Mouse (Mus musculus): ENCODE results near the gene Adam11. TPM values are rescaled to one million over a fixed set of nuclear protein-coding genes. Genes with fewer than 3 reads are reported as not detected.

Adam11 gene
- polyA plus RNA-seq, 1 experiment from 2014 or later = 16.1 TPM

DNA sequence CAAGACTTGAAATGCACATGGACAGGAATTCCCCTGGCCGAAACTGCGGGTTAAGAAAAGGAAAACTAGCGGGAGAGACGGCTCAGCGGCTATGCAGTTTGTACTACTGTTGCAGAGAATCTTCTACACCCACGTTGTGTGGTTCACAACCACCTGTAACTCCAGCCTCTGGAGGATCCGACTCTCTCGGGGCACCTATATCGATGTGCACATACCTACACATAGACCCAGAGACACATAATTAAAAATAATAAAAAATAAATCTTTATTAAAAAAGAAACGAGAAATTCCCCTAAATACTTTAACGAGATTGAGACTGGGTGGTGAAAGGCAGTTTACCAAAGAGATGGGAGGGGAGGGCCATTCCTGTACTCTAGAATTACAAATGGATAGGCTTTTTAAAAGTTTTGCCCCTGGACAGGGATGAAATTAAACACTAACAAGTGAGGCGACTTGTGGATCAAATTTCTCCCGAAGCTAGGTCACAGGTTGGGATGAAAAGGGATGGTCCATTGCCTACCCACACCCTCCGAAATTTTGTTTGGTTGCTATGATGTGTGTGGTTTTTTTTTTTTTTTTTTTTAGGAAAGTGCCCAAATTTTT lies 58.6 kb downstream of the Adam11 start:
- peak overlapping the region; percentile 92 for H3K27ac ChIP-seq
- ATAC-seq = peak; percentile 39; the same call in 1 of the 2 replicates
- peak overlapping the region; percentile 95 for H3K9ac ChIP-seq
- peak overlapping the region; percentile 84 for H3K4me3 ChIP-seq
- WGBS = 5% methylated on average over 14 of the region's 14 CpGs
- H3K9me3 ChIP-seq (replicated peaks) = no peaks in the 10 kb centered on the region
- peaks cover 30% of the 10 kb centered on the region for H3K4me1 ChIP-seq
- H3K27me3 ChIP-seq = peaks cover 9% of the 10 kb centered on the region; the same call in 1 of the 2 replicates
- H3K36me3 ChIP-seq (ENCODE audit: poor library complexity, severe bottlenecking) = no peaks in the 10 kb centered on the region
- peak overlapping the region; percentile 88 for H3K4me2 ChIP-seq

DNA sequence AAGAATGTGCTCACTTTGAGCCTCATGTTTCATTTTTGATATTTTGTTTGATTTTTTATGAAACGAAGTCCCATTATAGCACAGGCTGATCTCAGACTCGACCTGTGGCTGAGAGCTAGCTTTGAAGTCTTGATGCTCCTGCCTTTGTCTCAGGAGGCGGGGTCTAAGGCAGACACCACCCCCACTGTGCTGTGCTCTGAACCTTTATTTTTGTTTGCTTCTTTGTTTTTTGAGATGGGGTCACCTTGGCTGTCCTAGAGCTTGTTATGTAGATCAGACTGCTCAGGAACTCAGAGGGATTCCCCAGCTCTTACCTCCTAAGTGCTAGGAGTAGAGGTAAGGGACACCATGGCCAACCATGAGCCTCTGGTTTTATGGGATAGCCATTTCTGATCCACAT lies 59.2 kb downstream of the Adam11 start:
- H3K27me3 ChIP-seq = peaks cover 9% of the 10 kb centered on the region; the same call in 1 of the 2 replicates
- H3K36me3 ChIP-seq (ENCODE audit: poor library complexity, severe bottlenecking) = no peaks in the 10 kb centered on the region
- H3K4me2 ChIP-seq = no peak overlapping the region
- no peaks in the 10 kb centered on the region for H3K9me3 ChIP-seq (replicated peaks)
- no peak overlapping the region for H3K9ac ChIP-seq
- H3K27ac ChIP-seq = no peak overlapping the region
- peaks cover 30% of the 10 kb centered on the region for H3K4me1 ChIP-seq
- WGBS = 9% methylated on average over 3 of the region's 3 CpGs
- H3K4me3 ChIP-seq = no peak overlapping the region
- ATAC-seq = no peak

GRCm38 (mm10) chr11:102821231-102821630 lies 60.0 kb downstream of the Adam11 start:
- H3K36me3 ChIP-seq (ENCODE audit: poor library complexity, severe bottlenecking) = no peaks in the 10 kb centered on the region
- H3K27ac ChIP-seq = no peak overlapping the region
- WGBS = 59% methylated on average over 6 of the region's 6 CpGs
- no peak overlapping the region for H3K9ac ChIP-seq
- no peak for ATAC-seq
- no peaks in the 10 kb centered on the region for H3K9me3 ChIP-seq (replicated peaks)
- peaks cover 9% of the 10 kb centered on the region; the same call in 1 of the 2 replicates for H3K27me3 ChIP-seq
- no peak overlapping the region for H3K4me3 ChIP-seq
- H3K4me1 ChIP-seq = peaks cover 24% of the 10 kb centered on the region
- no peak overlapping the region for H3K4me2 ChIP-seq

- Histone ChIP-seq H3K27ac (no peak overlapping the region), H3K4me1 (no peaks in the 10 kb centered on the region), H3K4me2 (no peak overlapping the region), H3K27me3 (0 out of 2 replicates have a peak, but pooled peaks cover 4% of the 10 kb centered on the region), H3K9me3 (replicated peaks) (no peaks in the 10 kb centered on the region), H3K4me3 (no peak overlapping the region), H3K9ac (no peak overlapping the region), H3K36me3 (ENCODE audit: poor library complexity, severe bottlenecking) (no peaks in the 10 kb centered on the region)
- WGBS = 73% methylated on average over 2 of the region's 2 CpGs
- ATAC-seq = no peak
Observed at GRCm38 (mm10) chr11:102826476-102826875, 65.2 kb downstream of the Adam11 start.

- H3K4me2 ChIP-seq = no peak overlapping the region
- no peaks in the 10 kb centered on the region for H3K9me3 ChIP-seq (replicated peaks)
- H3K36me3 ChIP-seq (ENCODE audit: poor library complexity, severe bottlenecking) = no peaks in the 10 kb centered on the region
- no peak overlapping the region for H3K27ac ChIP-seq
- no peak overlapping the region for H3K9ac ChIP-seq
- no peak overlapping the region for H3K4me3 ChIP-seq
- WGBS = 70% methylated on average over 4 of the region's 4 CpGs
- no peak for ATAC-seq
- H3K4me1 ChIP-seq = no peaks in the 10 kb centered on the region
- H3K27me3 ChIP-seq = 0 out of 2 replicates have a peak, but pooled peaks cover 2% of the 10 kb centered on the region
Observed at GRCm38 (mm10) chr11:102827097-102827496, 65.9 kb downstream of the Adam11 start.

Other genes with a start within 250 kb of the Adam11 start
- 75.1 and 83.8 TPM in 2 replicates for gene Gpatch8, start 205.0 kb upstream of the Adam11 start, polyA plus RNA-seq (2015; fragmentation: Nextera tagmentation; extraction: Ambion mirVana)
- 8.8 and 17.2 TPM in 2 replicates for gene Gm11627, start 182.0 kb upstream of the Adam11 start, polyA plus RNA-seq (2015; fragmentation: Nextera tagmentation; extraction: Ambion mirVana)
- gene Fzd2, start 157.0 kb upstream of the Adam11 start, polyA plus RNA-seq (2015; fragmentation: Nextera tagmentation; extraction: Ambion mirVana) = 22.0 and 24.4 TPM in 2 replicates
- gene Meioc, start 97.7 kb upstream of the Adam11 start, polyA plus RNA-seq (2015; fragmentation: Nextera tagmentation; extraction: Ambion mirVana) = 0.09 and 0.13 TPM in 2 replicates
- 45.8 and 46.3 TPM in 2 replicates for gene Ccdc43, start 63.7 kb upstream of the Adam11 start, polyA plus RNA-seq (2015; fragmentation: Nextera tagmentation; extraction: Ambion mirVana)
- gene Gjc1, start 58.3 kb downstream of the Adam11 start, polyA plus RNA-seq (2015; fragmentation: Nextera tagmentation; extraction: Ambion mirVana) = 68.3 and 69.2 TPM in 2 replicates
- gene Higd1b, start 74.4 kb downstream of the Adam11 start, polyA plus RNA-seq (2015; fragmentation: Nextera tagmentation; extraction: Ambion mirVana) = 1.2 and 2.0 TPM in 2 replicates
- 199 and 235 TPM in 2 replicates for gene Eftud2, start 119.5 kb downstream of the Adam11 start, polyA plus RNA-seq (2015; fragmentation: Nextera tagmentation; extraction: Ambion mirVana)
- 1.8 and 2.8 TPM in 2 replicates for gene Ccdc103, start 119.8 kb downstream of the Adam11 start, polyA plus RNA-seq (2015; fragmentation: Nextera tagmentation; extraction: Ambion mirVana)
- gene Fam187a, start 123.7 kb downstream of the Adam11 start, polyA plus RNA-seq (2015; fragmentation: Nextera tagmentation; extraction: Ambion mirVana) = not detected in 2 replicates
- gene Gfap, start 139.5 kb downstream of the Adam11 start, polyA plus RNA-seq (2015; fragmentation: Nextera tagmentation; extraction: Ambion mirVana) = not detected in 2 replicates
- gene Kif18b, start 163.7 kb downstream of the Adam11 start, polyA plus RNA-seq (2015; fragmentation: Nextera tagmentation; extraction: Ambion mirVana) = 10.3 and 10.7 TPM in 2 replicates
- gene C1ql1, start 185.2 kb downstream of the Adam11 start, polyA plus RNA-seq (2015; fragmentation: Nextera tagmentation; extraction: Ambion mirVana) = 1.4 and 1.5 TPM in 2 replicates

Data from forebrain, embryonic 13.5 days (tissue).